In the genomic region with DNA sequence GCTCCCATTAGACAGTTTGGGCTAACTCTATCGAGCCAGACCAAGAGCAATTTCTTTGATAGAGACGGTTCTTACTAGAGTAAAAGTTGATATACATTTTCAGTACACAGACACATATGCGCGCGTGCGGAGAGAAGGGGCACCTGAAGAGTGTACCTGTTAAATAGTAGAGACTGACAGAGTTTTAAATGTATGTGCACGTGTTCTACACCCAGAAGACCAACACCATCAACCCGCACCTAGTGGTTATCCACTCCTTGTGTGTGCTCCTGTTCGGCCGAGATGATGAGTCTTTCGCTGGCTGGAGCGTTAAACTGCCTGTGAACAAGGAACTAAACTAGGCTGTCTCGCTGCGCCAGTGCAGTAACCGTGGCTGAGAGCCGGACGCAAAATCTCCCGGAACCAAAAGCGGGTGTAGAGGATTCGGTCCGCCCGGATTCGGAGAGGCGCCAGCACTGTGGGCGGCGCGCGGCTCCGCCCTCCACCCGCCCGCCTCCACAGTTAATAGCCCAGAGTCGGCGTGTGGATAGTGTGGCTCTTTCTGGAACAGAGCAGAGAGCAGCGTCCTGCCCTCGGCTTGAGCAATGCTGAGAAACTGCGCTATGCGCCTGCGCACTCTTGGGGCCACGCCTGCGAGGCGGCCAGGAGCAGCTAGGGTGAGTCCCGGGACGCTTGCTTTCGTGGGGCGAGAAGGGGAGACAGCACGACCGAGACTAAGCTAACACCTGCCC, we compare ENCODE assay signal across 8 mouse cellular contexts. TPM values are rescaled to one million over a fixed set of nuclear protein-coding genes. Genes with fewer than 3 reads are reported as not detected.
DNase-seq lines count a peak whose midpoint lies in the region; ATAC-seq and TF ChIP-seq lines count a peak whose summit lies in the region.

Gene Them4 (plus strand): TSS at position 457 of the 731 bp plus-strand sequence.

- H3K4me1 ChIP-seq in forebrain, embryonic 10.5 days, result peaks cover 18% of the 10 kb centered on the region
- peaks cover 6% of the 10 kb centered on the region; the same call in 1 of the 2 replicates for H3K4me1 ChIP-seq in heart, embryonic 15.5 days (replicated peaks)
- peaks cover 3 to 9% of the 10 kb centered on the region in 2 experiments; a peak in 1 of 4 replicates for H3K4me1 ChIP-seq in liver, embryonic 14.5 days (replicated peaks; ENCODE audit: control insufficient read depth in 2 of 2, insufficient read depth in 2 of 2, low read length in 1 of 2)
- 0 out of 2 replicates have a peak, but pooled peaks cover 3% of the 10 kb centered on the region for H3K4me1 ChIP-seq in neural tube, embryonic 11.5 days (ENCODE audit: control insufficient read depth, insufficient read depth, low read length)
- no peaks in the 10 kb centered on the region for H3K4me1 ChIP-seq in stomach, postnatal 0 days (replicated peaks; ENCODE audit: control insufficient read depth, insufficient read depth)

- H3K9me3 ChIP-seq in forebrain, embryonic 10.5 days, result no peaks in the 10 kb centered on the region
- no peaks in the 10 kb centered on the region for H3K9me3 ChIP-seq in heart, embryonic 15.5 days (replicated peaks)
- H3K9me3 ChIP-seq in liver, embryonic 14.5 days (ENCODE audit: control insufficient read depth, low read length), result no peaks in the 10 kb centered on the region
- H3K9me3 ChIP-seq in neural tube, embryonic 11.5 days (ENCODE audit: control insufficient read depth, low read length), result no peaks in the 10 kb centered on the region
- H3K9me3 ChIP-seq in stomach, postnatal 0 days (ENCODE audit: control insufficient read depth, low read length), result no peaks in the 10 kb centered on the region

- 2% methylated on average over 47 of the region's 47 CpGs for WGBS in forebrain, embryonic 10.5 days
- WGBS in heart, embryonic 15.5 days, result 2% methylated on average over 47 of the region's 47 CpGs
- WGBS in liver, embryonic 14.5 days (ENCODE audit: insufficient replicate concordance), result 2% methylated on average over 47 of the region's 47 CpGs
- WGBS in neural tube, embryonic 11.5 days, result 3% methylated on average over 47 of the region's 47 CpGs
- WGBS in stomach, postnatal 0 days, result under 1% methylated on average over 47 of the region's 47 CpGs

- peak; percentile 78 for DNase-seq in CD8-positive naive resting alpha-beta T cell, adult 2 months (ENCODE audit: low read depth in 2 of 2, low spot score in 2 of 2)
- DNase-seq in c-Kit-positive CD71-negative TER-119-negative erythroid progenitor cells, embryonic 14.5 days (ENCODE audit: low read depth), result peak; percentile 88
- DNase-seq in forebrain, embryonic 10.5 days (ENCODE audit: extremely low spot score, low spot score), result peak; percentile 91
- DNase-seq in kidney, postnatal 25 days, result peak; percentile 97 to 98
- peak; percentile 74 to 77 (median 76) for DNase-seq in liver, embryonic 14.5 days (ENCODE audit: low read depth in 3 of 3, low spot score in 3 of 3)
- peak; percentile 93 for DNase-seq in neural tube, embryonic 11.5 days (ENCODE audit: low spot score)
- DNase-seq in stomach, postnatal 0 days (ENCODE audit: low spot score), result peak; percentile 94

- peak within 1 kb of the TSS; percentile 85 for H3K27ac ChIP-seq in forebrain, embryonic 10.5 days
- H3K27ac ChIP-seq in heart, embryonic 15.5 days, result peak within 1 kb of the TSS; percentile 91
- H3K27ac ChIP-seq in liver, embryonic 14.5 days, result 0 out of 2 replicates have a peak within 1 kb of the TSS, but pooled peaks have one; percentile 23
- H3K27ac ChIP-seq in neural tube, embryonic 11.5 days (ENCODE audit: low read depth, low read length), result peak within 1 kb of the TSS; percentile 62
- peak within 1 kb of the TSS; percentile 88 for H3K27ac ChIP-seq in stomach, postnatal 0 days (replicated peaks)

- TF ChIP-seq CTCF in liver, embryonic 14.5 days (IDR thresholded peaks at IDR 0.05; ENCODE audit: low read depth), result no peak; the same call in 1 of the 2 replicates
- TF ChIP-seq CTCF in stomach, postnatal 0 days (IDR thresholded peaks at IDR 0.05; ENCODE audit: low read depth), result peak; percentile 45

- peak within 1 kb of the TSS; percentile 72 for H3K9ac ChIP-seq in heart, embryonic 15.5 days
- peak within 1 kb of the TSS; percentile 64 for H3K9ac ChIP-seq in liver, embryonic 14.5 days (replicated peaks)
- peak within 1 kb of the TSS; percentile 63 for H3K9ac ChIP-seq in neural tube, embryonic 11.5 days (ENCODE audit: low read length)
- H3K9ac ChIP-seq in stomach, postnatal 0 days (ENCODE audit: low read length), result peak within 1 kb of the TSS; percentile 73

- no peaks in the 10 kb centered on the region for H3K27me3 ChIP-seq in forebrain, embryonic 10.5 days (ENCODE audit: poor library complexity, severe bottlenecking)
- H3K27me3 ChIP-seq in heart, embryonic 15.5 days, result no peaks in the 10 kb centered on the region
- H3K27me3 ChIP-seq in liver, embryonic 14.5 days (ENCODE audit: control insufficient read depth, insufficient read depth, low read length), result no peaks in the 10 kb centered on the region
- no peaks in the 10 kb centered on the region for H3K27me3 ChIP-seq in neural tube, embryonic 11.5 days (ENCODE audit: control insufficient read depth, insufficient read depth, low read length)
- no peaks in the 10 kb centered on the region for H3K27me3 ChIP-seq in stomach, postnatal 0 days (ENCODE audit: control insufficient read depth, insufficient read depth, low read length)

- H3K4me3 ChIP-seq in forebrain, embryonic 10.5 days, result peak within 1 kb of the TSS; percentile 67
- peak within 1 kb of the TSS; percentile 70 for H3K4me3 ChIP-seq in heart, embryonic 15.5 days
- peak within 1 kb of the TSS; percentile 67 to 88 for H3K4me3 ChIP-seq in liver, embryonic 14.5 days (ENCODE audit: insufficient read depth in 1 of 2, low read depth in 2 of 2, low read length in 2 of 2)
- H3K4me3 ChIP-seq in neural tube, embryonic 11.5 days (ENCODE audit: low read depth, low read length), result peak within 1 kb of the TSS; percentile 39
- peak within 1 kb of the TSS; percentile 67 for H3K4me3 ChIP-seq in stomach, postnatal 0 days (ENCODE audit: low read depth, low read length)

- ATAC-seq in heart, embryonic 15.5 days (replicated peaks; ENCODE audit: insufficient number of reproducible peaks, insufficient read depth, low FRiP score, low read depth), result peak; percentile 98
- ATAC-seq in liver, embryonic 14.5 days (ENCODE audit: insufficient read depth), result peak; percentile 100
- ATAC-seq in neural tube, embryonic 11.5 days (ENCODE audit: insufficient read depth, low FRiP score, low TSS enrichment), result peak; percentile 98
- peak; percentile 100 for ATAC-seq in stomach, postnatal 0 days (ENCODE audit: low FRiP score, low TSS enrichment)

- peak within 1 kb of the TSS; percentile 72 for H3K4me2 ChIP-seq in heart, embryonic 15.5 days
- H3K4me2 ChIP-seq in liver, embryonic 14.5 days (ENCODE audit: low read depth), result peak within 1 kb of the TSS; percentile 77
- H3K4me2 ChIP-seq in neural tube, embryonic 11.5 days (ENCODE audit: low read depth), result peak within 1 kb of the TSS; percentile 50
- H3K4me2 ChIP-seq in stomach, postnatal 0 days (replicated peaks; ENCODE audit: low read depth), result peak within 1 kb of the TSS; percentile 61

- peak; percentile 24; the same call in 1 of the 2 replicates for TF ChIP-seq EP300 in liver, embryonic 14.5 days (IDR thresholded peaks at IDR 0.05; ENCODE audit: low read depth)
- TF ChIP-seq EP300 in stomach, postnatal 0 days (optimal IDR thresholded peaks at IDR 0.05), result no peak

- no peaks in the 10 kb centered on the region for H3K36me3 ChIP-seq in forebrain, embryonic 10.5 days (replicated peaks)
- no peaks in the 10 kb centered on the region for H3K36me3 ChIP-seq in heart, embryonic 15.5 days
- no peaks in the 10 kb centered on the region for H3K36me3 ChIP-seq in liver, embryonic 14.5 days (replicated peaks; ENCODE audit: control insufficient read depth, insufficient read depth, low read depth)
- no peaks in the 10 kb centered on the region for H3K36me3 ChIP-seq in neural tube, embryonic 11.5 days (ENCODE audit: control insufficient read depth, insufficient read depth, low read length)
- H3K36me3 ChIP-seq in stomach, postnatal 0 days (ENCODE audit: control insufficient read depth, insufficient read depth, low read length), result no peaks in the 10 kb centered on the region

RNA-seq across cellular contexts. Expression of gene Them4, which starts in this region (rescaled TPM):
- 6.7 and 8.1 TPM in 2 replicates for polyA plus RNA-seq in forebrain, embryonic 10.5 days (2016; fragmentation: Nextera tagmentation; extraction: Ambion mirVana)
- polyA plus RNA-seq in heart, embryonic 15.5 days (2015; fragmentation: Nextera tagmentation; extraction: Ambion mirVana), result 12.3 and 12.7 TPM in 2 replicates
- polyA plus RNA-seq in liver, embryonic 14.5 days (2012; rRNA removed), result 0.76 and 1.2 TPM in 2 replicates
- 2.7 and 2.8 TPM in 2 replicates for polyA plus RNA-seq in liver, embryonic 14.5 days (2014; fragmentation: Nextera tagmentation; extraction: Ambion mirVana)
- polyA plus RNA-seq in neural tube, embryonic 11.5 days (2014; fragmentation: Nextera tagmentation; extraction: Ambion mirVana), result 14.8 TPM in 2 replicates
- 10.2 and 10.4 TPM in 2 replicates for polyA plus RNA-seq in stomach, postnatal 0 days (2015; fragmentation: Nextera tagmentation; extraction: Ambion mirVana)

Comparison
In these comparisons a context has a peak if more than half of its experiments do, and no peak if none do; other contexts are left out.
1. Peak in every context shown above with its lines: DNase-seq, ATAC-seq, H3K4me3 ChIP-seq and H3K27ac ChIP-seq.
2. H3K27ac ChIP-seq: peak in every context shown above with its lines; median percentile 91 in heart, embryonic 15.5 days; 88 in stomach, postnatal 0 days; 85 in forebrain, embryonic 10.5 days; 62 in neural tube, embryonic 11.5 days; 23 in liver, embryonic 14.5 days.